Mouse (Mus musculus): Measurements from ENCODE around the gene Lrpprc. TPM values are rescaled to one million over a fixed set of nuclear protein-coding genes. Genes with fewer than 3 reads are reported as not detected.

Gene Lrpprc
- polyA plus RNA-seq, 1 experiment from 2014 or later, result 36.5 TPM

DNA sequence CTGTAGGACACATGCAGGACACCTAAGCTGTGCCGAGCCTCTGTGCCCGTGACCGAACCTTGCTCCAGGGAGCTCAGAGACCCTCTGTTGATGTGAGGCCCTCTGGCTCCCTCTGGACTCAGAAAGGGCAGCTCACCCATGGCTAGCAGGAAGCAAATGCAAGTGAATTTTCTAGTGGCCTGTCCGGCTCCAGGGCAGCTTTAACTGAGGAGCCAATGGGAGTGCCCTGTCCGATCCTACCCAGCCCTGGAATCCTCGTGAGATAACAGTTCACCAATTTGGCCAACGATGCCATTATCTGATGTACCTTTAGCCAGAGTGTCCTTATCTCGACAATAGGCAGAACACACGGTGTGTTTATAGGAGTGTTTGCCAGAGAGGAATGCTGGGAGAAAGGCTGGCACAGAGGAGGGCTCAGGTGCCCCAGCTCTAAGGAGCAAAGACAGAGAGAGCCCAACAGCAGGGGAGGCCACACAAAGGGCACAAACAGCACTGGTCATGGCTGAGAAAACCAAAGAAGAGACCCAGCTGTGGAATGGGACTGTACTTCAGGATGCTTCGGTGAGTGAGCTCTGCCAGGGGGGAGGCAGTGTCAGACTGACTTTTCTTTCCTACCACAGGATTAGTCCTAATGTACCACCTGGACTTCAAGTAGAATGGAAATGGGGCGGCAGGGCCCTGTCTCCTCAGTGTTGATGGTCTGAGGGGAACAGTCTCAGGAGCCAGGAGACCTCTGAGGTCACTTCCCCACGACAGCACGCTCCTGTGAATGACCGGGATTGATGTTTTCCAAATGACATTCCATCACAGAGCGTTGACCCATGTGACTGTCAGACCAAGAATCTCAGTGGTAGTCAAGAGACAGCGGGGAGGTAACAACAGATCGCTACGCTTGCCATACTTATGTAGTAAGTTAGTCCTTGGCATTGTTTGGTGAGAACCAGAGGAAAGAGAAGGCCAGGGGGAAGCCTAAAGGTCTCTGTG lies 107.6 kb downstream of the Lrpprc start, which contains the start of gene Abcg5:
Gene Abcg5, minus strand, starts transcription at position 278 of the 984 bp plus-strand sequence.
- Histone ChIP-seq H3K4me3 (no peak within 1 kb of the TSS), H3K36me3 (ENCODE audit: poor library complexity, severe bottlenecking) (no peaks in the 10 kb centered on the region), H3K9me3 (replicated peaks) (no peaks in the 10 kb centered on the region), H3K4me1 (no peaks in the 10 kb centered on the region), H3K4me2 (no peak within 1 kb of the TSS), H3K27ac (no peak within 1 kb of the TSS), H3K27me3 (no peaks in the 10 kb centered on the region), H3K9ac (no peak within 1 kb of the TSS)
- WGBS, result 85% methylated on average over 18 of the region's 18 CpGs
- ATAC-seq, result no peak

DNA sequence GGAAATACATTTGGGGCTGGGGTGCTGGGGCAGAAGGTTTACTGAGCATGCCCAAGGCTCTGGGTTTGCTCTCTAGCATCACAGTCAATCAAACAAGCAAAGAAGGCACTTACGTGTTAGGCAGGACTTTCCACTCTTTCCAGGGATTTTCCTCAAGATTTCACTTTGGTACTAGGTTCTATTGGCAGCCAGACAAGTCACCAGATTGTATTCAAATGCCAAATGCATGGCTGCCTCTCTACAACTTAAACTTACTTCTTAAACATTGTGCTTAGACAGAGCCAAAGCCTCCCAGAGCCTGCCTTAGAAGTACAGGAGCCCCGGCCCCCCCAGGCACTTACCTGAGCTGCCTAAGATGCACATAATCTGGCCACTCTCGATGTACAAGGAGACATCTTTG lies 108.9 kb downstream of the Lrpprc start:
- Histone ChIP-seq H3K4me1 (no peaks in the 10 kb centered on the region), H3K9ac (no peak overlapping the region), H3K36me3 (ENCODE audit: poor library complexity, severe bottlenecking) (no peaks in the 10 kb centered on the region), H3K9me3 (replicated peaks) (no peaks in the 10 kb centered on the region), H3K27ac (no peak overlapping the region), H3K4me3 (no peak overlapping the region), H3K27me3 (peaks cover 7% of the 10 kb centered on the region; the same call in 1 of the 2 replicates), H3K4me2 (no peak overlapping the region)
- no peak for ATAC-seq
- 83% methylated on average over 3 of the region's 3 CpGs for WGBS

DNA sequence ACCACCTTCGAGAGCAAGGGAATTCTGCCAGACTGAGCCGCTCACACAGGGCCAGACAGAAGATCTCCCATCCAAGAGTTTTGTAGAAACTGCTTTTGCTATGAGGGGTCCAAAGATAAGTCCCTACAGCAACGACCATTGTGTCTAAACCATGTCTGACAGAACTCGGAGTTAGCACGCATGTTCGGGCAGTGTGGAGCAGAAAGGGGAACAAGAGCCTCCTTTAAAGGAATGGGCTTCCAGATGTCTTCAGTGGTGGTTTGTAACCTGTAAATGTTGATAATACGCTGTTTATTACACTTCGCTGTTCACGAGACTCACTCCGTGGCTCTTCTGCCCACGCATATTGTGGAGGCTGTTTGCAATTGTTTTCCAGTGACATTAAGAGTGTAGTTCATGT lies 113.0 kb downstream of the Lrpprc start:
- Histone ChIP-seq H3K4me2 (no peak overlapping the region), H3K36me3 (ENCODE audit: poor library complexity, severe bottlenecking) (no peaks in the 10 kb centered on the region), H3K27me3 (peaks cover 29% of the 10 kb centered on the region), H3K9me3 (replicated peaks) (no peaks in the 10 kb centered on the region), H3K9ac (no peak overlapping the region), H3K4me3 (no peak overlapping the region), H3K27ac (no peak overlapping the region), H3K4me1 (peaks cover 13% of the 10 kb centered on the region)
- ATAC-seq, result no peak
- 92% methylated on average over 11 of the region's 11 CpGs for WGBS

DNA sequence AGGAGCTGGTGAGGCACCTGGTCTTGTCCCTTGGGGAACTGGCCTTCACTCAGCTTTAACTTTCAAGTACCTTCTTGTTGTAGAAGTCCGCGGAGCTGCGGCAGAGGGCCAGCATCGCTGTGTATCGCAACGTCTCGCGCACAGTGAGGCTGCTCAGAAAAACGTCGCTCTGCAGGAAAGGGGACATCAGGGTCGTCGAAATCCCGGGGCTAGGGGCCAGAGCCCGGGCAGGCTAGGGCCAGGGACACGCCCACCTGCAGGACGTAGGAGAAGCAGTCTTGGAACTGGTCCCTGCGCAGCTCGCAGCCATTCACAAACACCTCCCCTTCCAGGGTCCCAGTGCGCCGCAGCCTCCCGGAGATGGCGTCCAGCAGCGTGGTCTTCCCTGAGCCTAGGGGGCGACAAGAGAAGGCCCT lies 114.6 kb downstream of the Lrpprc start, which contains the start of gene Abcg8:
Gene Abcg8, plus strand, starts transcription at position 352 of the 416 bp plus-strand sequence.
- Histone ChIP-seq H3K36me3 (ENCODE audit: poor library complexity, severe bottlenecking) (no peaks in the 10 kb centered on the region), H3K27ac (no peak within 1 kb of the TSS), H3K27me3 (peaks cover 29% of the 10 kb centered on the region)

DNA sequence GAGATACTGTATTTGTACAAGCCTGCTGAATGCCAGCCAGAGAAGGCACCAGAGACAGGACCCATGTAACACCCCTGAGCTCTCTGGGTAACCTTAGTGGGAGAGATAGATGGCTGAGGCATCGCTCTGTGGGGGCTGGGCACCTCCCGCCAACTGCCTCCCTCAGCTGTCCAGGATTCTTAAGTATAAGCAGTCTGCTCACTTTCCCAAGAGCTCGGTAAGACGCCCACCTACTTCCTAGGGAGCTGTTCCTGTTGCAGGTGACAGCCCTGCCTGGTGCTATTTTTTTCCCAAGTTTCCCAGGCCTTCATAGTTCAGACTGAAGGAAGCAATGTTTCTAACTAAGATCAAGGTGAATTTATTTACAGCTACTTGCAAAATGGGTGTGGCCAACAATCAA lies 115.4 kb downstream of the Lrpprc start:
- 70% methylated on average over 4 of the region's 4 CpGs for WGBS
- Histone ChIP-seq H3K27me3 (peaks cover 29% of the 10 kb centered on the region), H3K9ac (no peak overlapping the region), H3K4me1 (peaks cover 13% of the 10 kb centered on the region), H3K36me3 (ENCODE audit: poor library complexity, severe bottlenecking) (no peaks in the 10 kb centered on the region), H3K9me3 (replicated peaks) (no peaks in the 10 kb centered on the region), H3K4me2 (no peak overlapping the region; the same call in 1 of the 2 replicates), H3K27ac (no peak overlapping the region), H3K4me3 (no peak overlapping the region)
- ATAC-seq, result no peak

More for the DNA sequence above, 114.6 kb downstream of the Lrpprc start, which contains the start of gene Abcg8:
- under 1% methylated on average over 24 of the region's 24 CpGs for WGBS
- peak within 1 kb of the TSS; percentile 66 for H3K4me2 ChIP-seq
- peaks cover 13% of the 10 kb centered on the region for H3K4me1 ChIP-seq
- ATAC-seq, result 0 out of 2 replicates have a peak, but pooled peaks have one; percentile 45
- H3K9ac ChIP-seq, result peak within 1 kb of the TSS; percentile 56
- H3K9me3 ChIP-seq (replicated peaks), result no peaks in the 10 kb centered on the region
- H3K4me3 ChIP-seq, result peak within 1 kb of the TSS; percentile 37

DNA sequence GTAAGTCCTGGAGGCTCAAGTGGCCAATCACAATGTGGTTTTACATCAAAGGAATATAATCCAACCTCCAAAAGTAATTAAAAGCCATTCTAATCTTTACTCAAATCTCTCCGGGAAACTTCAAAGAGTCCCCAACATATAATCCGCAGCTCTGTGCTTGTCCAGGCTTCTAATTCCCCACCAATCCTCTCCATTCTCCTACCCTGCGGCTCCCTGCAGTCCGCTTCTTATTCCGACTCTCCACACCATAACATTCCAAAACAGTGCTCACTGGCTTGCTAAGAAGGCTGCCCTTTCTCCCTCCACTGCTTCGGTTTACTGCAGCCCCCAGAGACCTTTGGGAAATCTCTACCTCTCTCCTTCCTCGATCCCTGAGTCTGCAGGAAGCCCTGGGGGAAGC lies 116.5 kb downstream of the Lrpprc start:
- no peak for ATAC-seq
- WGBS, result 3% methylated on average over 7 of the region's 7 CpGs
- no peak overlapping the region for H3K27ac ChIP-seq
- H3K9me3 ChIP-seq (replicated peaks), result no peaks in the 10 kb centered on the region
- no peak overlapping the region for H3K4me2 ChIP-seq
- H3K4me1 ChIP-seq, result peaks cover 13% of the 10 kb centered on the region
- no peak overlapping the region for H3K4me3 ChIP-seq
- H3K36me3 ChIP-seq (ENCODE audit: poor library complexity, severe bottlenecking), result no peaks in the 10 kb centered on the region
- peaks cover 29% of the 10 kb centered on the region for H3K27me3 ChIP-seq
- H3K9ac ChIP-seq, result no peak overlapping the region

DNA sequence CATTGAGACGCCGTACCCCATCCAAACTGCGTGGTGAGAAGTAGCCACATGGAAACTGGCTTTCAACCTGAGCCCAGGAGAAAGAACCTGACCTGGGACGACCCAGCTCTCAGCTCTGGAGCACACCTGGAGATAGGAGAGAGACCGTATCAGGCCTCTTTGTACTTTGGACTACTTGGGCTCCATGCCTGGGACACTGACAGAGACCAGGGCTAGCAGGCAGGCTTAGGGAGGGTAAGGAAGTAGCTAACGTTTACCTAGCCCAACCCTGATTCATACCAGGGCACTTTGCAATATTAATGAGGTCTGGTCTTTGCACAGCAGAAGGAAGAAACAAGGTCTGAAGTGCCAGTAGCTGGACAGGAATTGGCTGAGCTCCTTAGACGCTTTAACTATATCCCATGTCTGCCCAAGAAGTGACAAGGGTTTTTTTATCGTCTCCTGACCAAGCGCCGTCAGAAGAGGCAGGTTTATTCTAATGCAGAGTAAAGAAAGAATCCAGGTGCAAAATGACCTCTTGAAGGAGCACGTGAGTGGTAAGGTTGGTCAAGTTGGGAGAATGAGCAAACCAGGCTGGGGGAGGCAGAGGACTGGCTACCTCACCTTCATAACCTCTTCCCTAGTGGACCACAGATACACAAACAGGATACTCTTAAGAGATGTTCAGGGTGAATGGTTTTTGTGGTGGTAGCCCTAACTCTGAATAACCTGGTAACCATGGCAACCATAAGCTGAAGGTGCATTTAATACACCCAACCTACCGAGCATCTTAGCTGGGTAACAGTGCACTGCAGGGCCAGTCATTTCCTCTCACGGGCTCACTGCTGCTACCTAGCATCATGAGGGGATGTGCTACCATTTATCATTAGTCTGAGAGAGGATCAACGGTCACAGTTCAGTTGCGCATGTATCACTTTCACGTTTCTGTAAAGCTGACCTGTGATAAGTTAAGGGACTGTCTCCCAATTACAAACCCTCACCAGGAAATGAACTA lies 117.9 kb downstream of the Lrpprc start:
- 76% methylated on average over 16 of the region's 16 CpGs for WGBS
- H3K4me1 ChIP-seq, result peaks cover 13% of the 10 kb centered on the region
- no peak for ATAC-seq

DNA sequence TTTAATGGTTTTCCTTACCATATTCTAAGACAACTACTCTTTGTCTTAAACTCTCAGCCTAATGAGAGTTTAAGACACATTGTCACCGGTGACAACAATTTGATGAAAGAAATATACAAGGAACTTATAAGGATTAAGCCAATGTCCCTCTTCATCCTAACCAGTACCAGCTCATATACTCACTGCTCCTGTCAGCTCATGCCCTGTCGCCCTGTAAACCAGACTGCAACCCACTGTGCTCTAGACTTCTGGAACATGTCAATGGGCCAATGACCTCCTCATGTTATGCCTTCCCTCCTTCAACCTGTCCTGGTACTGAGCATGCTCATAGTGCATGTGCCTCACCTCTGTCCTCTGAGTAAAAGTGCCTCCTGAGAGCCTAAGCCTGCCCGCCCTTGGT lies 122.7 kb downstream of the Lrpprc start:
- ATAC-seq, result no peak
- no peak overlapping the region for H3K27ac ChIP-seq
- H3K27me3 ChIP-seq, result no peaks in the 10 kb centered on the region
- no peak overlapping the region for H3K4me2 ChIP-seq
- no peaks in the 10 kb centered on the region for H3K9me3 ChIP-seq (replicated peaks)
- no peak overlapping the region for H3K9ac ChIP-seq
- H3K4me1 ChIP-seq, result no peaks in the 10 kb centered on the region
- 90% methylated on average over 3 of the region's 3 CpGs for WGBS
- H3K4me3 ChIP-seq, result no peak overlapping the region
- H3K36me3 ChIP-seq (ENCODE audit: poor library complexity, severe bottlenecking), result no peaks in the 10 kb centered on the region

More for the DNA sequence above, 117.9 kb downstream of the Lrpprc start:
- H3K27ac ChIP-seq, result no peak overlapping the region
- H3K27me3 ChIP-seq, result peaks cover 29% of the 10 kb centered on the region
- no peak overlapping the region for H3K4me2 ChIP-seq
- H3K4me3 ChIP-seq, result no peak overlapping the region
- H3K9ac ChIP-seq, result no peak overlapping the region
- no peaks in the 10 kb centered on the region for H3K9me3 ChIP-seq (replicated peaks)
- H3K36me3 ChIP-seq (ENCODE audit: poor library complexity, severe bottlenecking), result no peaks in the 10 kb centered on the region

DNA sequence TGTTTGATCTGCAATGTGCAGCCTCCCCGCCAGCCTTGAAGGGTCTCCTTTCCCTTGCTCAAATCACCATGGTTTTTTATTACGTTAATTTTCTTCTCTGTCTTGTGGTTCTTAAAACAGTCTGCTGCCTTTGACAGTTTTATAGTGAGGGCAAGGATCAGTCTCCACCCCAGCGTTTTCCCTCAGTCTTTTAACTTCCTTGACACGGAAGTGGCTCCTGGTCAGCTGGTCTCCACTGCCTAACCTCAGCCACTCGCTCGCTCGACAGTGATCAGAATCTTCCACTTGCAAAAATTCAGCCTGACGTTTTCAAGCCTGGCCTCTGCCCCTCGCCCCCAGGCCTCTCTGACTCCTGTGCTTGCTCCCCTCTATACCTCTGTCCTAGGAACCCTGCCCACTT lies 124.9 kb downstream of the Lrpprc start:
- H3K27me3 ChIP-seq, result no peaks in the 10 kb centered on the region
- H3K36me3 ChIP-seq (ENCODE audit: poor library complexity, severe bottlenecking), result no peaks in the 10 kb centered on the region
- H3K4me2 ChIP-seq, result no peak overlapping the region
- no peak for ATAC-seq
- no peaks in the 10 kb centered on the region for H3K9me3 ChIP-seq (replicated peaks)
- 66% methylated on average over 9 of the region's 9 CpGs for WGBS
- H3K4me3 ChIP-seq, result no peak overlapping the region
- H3K9ac ChIP-seq, result no peak overlapping the region
- no peaks in the 10 kb centered on the region for H3K4me1 ChIP-seq
- no peak overlapping the region for H3K27ac ChIP-seq

DNA sequence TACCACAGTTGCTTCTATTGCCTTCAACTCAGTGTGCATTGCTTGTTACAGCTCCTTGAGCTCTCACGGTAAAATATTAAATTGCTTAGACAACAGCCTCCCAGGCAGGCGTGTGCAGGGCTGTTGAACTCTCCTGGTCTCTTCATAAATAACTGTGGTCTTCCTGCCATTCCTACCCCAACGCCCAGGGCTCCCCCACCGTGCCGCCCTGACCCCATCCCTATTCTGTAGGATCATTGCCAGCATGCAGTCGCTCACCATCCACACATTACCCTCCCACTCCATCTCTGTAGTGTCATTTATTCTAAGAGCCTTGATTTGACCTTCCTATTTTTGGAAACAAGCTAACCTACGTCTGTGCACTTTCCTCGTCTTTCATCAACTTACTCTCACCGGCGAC lies 125.5 kb downstream of the Lrpprc start:
- Histone ChIP-seq H3K27me3 (no peaks in the 10 kb centered on the region), H3K9ac (no peak overlapping the region), H3K9me3 (replicated peaks) (no peaks in the 10 kb centered on the region), H3K36me3 (ENCODE audit: poor library complexity, severe bottlenecking) (no peaks in the 10 kb centered on the region), H3K4me2 (no peak overlapping the region), H3K4me1 (no peaks in the 10 kb centered on the region), H3K4me3 (no peak overlapping the region), H3K27ac (no peak overlapping the region)
- no peak for ATAC-seq
- 64% methylated on average over 10 of the region's 10 CpGs for WGBS

DNA sequence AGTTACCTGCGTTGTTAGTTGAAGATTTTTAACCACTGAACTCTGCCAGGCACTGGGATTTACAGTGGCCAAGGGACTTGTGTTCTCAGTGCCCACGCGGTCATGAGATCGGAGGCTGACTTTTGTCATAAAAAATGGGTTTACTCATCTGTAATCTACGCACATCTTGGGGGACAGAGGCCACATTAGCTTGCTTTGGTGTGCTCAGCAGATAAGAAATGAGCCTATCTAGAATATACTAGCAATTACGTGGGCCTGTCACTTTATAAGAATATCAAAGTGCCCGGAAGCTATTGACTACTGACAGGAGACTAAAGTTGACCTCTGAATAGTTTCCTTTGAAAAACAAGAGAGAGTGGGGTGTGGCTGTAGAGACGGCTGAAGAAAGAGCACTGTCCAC lies 131.6 kb downstream of the Lrpprc start:
- no peak for ATAC-seq
- H3K4me3 ChIP-seq, result no peak overlapping the region
- no peaks in the 10 kb centered on the region for H3K9me3 ChIP-seq (replicated peaks)
- H3K4me1 ChIP-seq, result 0 out of 2 replicates have a peak, but pooled peaks cover 6% of the 10 kb centered on the region
- no peaks in the 10 kb centered on the region for H3K27me3 ChIP-seq
- no peak overlapping the region for H3K9ac ChIP-seq
- no peak overlapping the region for H3K4me2 ChIP-seq
- WGBS, result 83% methylated on average over 8 of the region's 8 CpGs
- H3K27ac ChIP-seq, result no peak overlapping the region
- H3K36me3 ChIP-seq (ENCODE audit: poor library complexity, severe bottlenecking), result no peaks in the 10 kb centered on the region

Data from forebrain, embryonic 13.5 days (tissue).